Mouse (Mus musculus): ENCODE results near the gene Lhfpl2. TPM values are rescaled to one million over a fixed set of nuclear protein-coding genes. Genes with fewer than 3 reads are reported as not detected.

The Lhfpl2 gene
- total and polyA plus RNA-seq, 2 experiments from 2014 or later: 15.3 to 32.1 TPM

DNA sequence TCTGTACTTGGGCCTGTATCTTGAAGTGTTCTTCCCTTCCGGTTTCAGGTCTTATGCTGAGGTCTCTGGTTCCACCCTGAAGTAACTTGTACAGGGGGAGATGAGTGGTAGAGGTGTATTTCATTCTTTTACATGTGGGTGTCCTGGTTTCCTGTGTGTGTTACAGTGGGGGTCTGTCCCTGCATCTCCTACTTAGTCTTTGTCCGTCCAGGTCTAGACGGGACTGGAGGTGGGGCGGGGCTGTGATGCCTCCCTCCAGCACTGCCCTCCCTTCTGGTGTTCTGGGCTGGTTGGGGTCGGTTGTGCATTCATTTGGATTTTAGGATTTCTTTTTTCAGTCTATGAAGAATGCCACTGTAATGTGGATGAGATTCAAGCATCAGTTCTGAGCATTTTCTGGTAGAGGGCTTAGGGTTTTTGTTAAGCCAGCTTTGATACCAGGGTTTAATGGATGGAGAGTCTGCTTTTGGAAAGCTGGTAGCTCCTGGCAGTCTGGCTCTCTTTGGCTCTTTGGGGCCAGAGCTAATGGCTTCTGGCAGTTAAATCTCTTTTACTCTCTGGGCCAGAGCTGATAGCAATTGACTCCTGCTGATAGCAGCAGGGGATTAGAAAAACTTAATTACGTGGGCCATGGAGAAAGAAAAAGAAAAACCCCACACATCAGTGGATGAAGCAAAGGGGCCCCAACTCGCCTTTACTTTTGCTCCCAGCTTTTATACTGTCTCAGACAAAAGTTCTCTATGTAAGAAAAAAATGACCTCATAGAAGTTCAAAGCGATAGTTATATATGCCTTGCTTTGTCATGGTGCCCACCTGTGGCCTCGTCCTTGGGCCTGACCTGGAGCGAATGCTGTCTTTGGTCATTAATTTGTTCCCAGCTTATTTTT, 130.8 kb downstream of the Lhfpl2 start:
- WGBS: 31% methylated on average over 10 of the region's 10 CpGs
- Histone ChIP-seq H3K4me1 (ENCODE audit: insufficient read depth, low read length) (no peaks in the 10 kb centered on the region), H3K27ac (no peak overlapping the region), H3K27me3 (ENCODE audit: insufficient read depth, low read length) (no peaks in the 10 kb centered on the region), H3K4me2 (ENCODE audit: low read depth, low read length) (no peak overlapping the region), H3K9me3 (ENCODE audit: low read length) (no peaks in the 10 kb centered on the region), H3K9ac (replicated peaks; ENCODE audit: low read length) (no peak overlapping the region), H3K36me3 (ENCODE audit: insufficient read depth, low read length) (peaks cover 8% of the 10 kb centered on the region; the same call in 1 of the 2 replicates), H3K4me3 (ENCODE audit: low read length) (no peak overlapping the region)
- DNase-seq (ENCODE audit: low spot score): peak; percentile 58
- ATAC-seq: peak; percentile 30; the same call in 1 of the 2 replicates
- TF ChIP-seq CTCF (IDR thresholded peaks at IDR 0.05; ENCODE audit: low read depth): no peak

DNA sequence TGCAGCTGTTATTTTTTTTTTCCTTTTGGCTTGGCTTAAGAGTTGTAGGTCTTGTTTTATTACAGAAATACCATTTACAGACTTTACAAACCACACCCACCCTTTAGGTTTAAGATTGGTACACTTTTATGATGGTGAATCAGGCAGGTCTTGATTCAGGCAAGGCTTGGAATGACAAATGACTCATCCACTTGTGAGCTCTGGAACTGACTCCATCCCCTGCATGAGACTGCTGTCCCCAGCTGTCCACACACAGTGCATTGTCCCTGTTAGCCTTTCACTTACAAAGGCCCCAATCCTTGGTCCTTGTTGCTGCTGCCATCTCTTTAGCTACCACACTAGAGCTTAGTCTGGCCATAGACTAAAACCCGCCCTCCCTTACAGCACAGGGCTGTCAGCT, 132.8 kb downstream of the Lhfpl2 start:
- ATAC-seq (no peak), DNase-seq (ENCODE audit: low spot score) (no peak)
- 92% methylated on average over 1 of the region's 1 CpGs for WGBS
- no peak for TF ChIP-seq CTCF (IDR thresholded peaks at IDR 0.05; ENCODE audit: low read depth)
- Histone ChIP-seq H3K36me3 (ENCODE audit: insufficient read depth, low read length) (peaks cover 8% of the 10 kb centered on the region; the same call in 1 of the 2 replicates), H3K27me3 (ENCODE audit: insufficient read depth, low read length) (no peaks in the 10 kb centered on the region), H3K4me1 (ENCODE audit: insufficient read depth, low read length) (no peaks in the 10 kb centered on the region), H3K9ac (replicated peaks; ENCODE audit: low read length) (no peak overlapping the region), H3K9me3 (ENCODE audit: low read length) (no peaks in the 10 kb centered on the region), H3K27ac (no peak overlapping the region), H3K4me3 (ENCODE audit: low read length) (no peak overlapping the region), H3K4me2 (ENCODE audit: low read depth, low read length) (no peak overlapping the region)

- ATAC-seq: no peak
- WGBS: 89% methylated on average over 4 of the region's 4 CpGs
- H3K9ac ChIP-seq (replicated peaks; ENCODE audit: low read length): no peak overlapping the region
Observed at GRCm38 (mm10) chr13:94193227-94193626, 135.6 kb downstream of the Lhfpl2 start.

DNA sequence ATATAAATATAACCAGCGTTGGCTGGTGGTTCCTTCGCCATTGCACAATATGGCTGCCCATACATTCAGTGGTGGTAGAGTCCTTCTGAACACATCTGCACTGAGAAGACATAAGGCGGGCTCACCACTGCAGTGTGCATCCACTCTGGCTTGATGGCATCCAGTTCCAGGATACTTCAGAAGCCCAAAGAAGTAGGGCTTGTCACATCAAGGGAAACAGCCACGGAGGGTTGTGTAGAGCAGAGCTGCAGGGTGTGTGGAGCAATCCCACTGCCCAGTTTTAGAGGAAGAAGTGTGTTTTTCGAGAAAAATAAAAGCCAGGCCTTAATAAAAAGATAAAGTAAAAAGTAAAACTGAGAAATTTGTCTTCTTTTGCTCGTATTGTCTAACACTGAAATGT, 141.0 kb downstream of the Lhfpl2 start:
- H3K9ac ChIP-seq (replicated peaks; ENCODE audit: low read length): no peak overlapping the region
- no peak for TF ChIP-seq CTCF (IDR thresholded peaks at IDR 0.05; ENCODE audit: low read depth)
- no peak overlapping the region for H3K27ac ChIP-seq
- no peak overlapping the region for H3K4me2 ChIP-seq (ENCODE audit: low read depth, low read length)
- ATAC-seq (no peak), DNase-seq (ENCODE audit: low spot score) (no peak)
- WGBS: 93% methylated on average over 6 of the region's 6 CpGs
- no peaks in the 10 kb centered on the region for H3K9me3 ChIP-seq (ENCODE audit: low read length)
- no peak overlapping the region for H3K4me3 ChIP-seq (ENCODE audit: low read length)
- H3K4me1 ChIP-seq (ENCODE audit: insufficient read depth, low read length): no peaks in the 10 kb centered on the region
- no peaks in the 10 kb centered on the region for H3K27me3 ChIP-seq (ENCODE audit: insufficient read depth, low read length)
- 0 out of 2 replicates have a peak, but pooled peaks cover 4% of the 10 kb centered on the region for H3K36me3 ChIP-seq (ENCODE audit: insufficient read depth, low read length)

More at GRCm38 (mm10) chr13:94193227-94193626, 135.6 kb downstream of the Lhfpl2 start:
- no peaks in the 10 kb centered on the region for H3K4me1 ChIP-seq (ENCODE audit: insufficient read depth, low read length)
- H3K36me3 ChIP-seq (ENCODE audit: insufficient read depth, low read length): peaks cover 12% of the 10 kb centered on the region; the same call in 1 of the 2 replicates
- H3K9me3 ChIP-seq (ENCODE audit: low read length): no peaks in the 10 kb centered on the region
- no peak overlapping the region for H3K4me3 ChIP-seq (ENCODE audit: low read length)
- no peak for DNase-seq (ENCODE audit: low spot score)
- no peak overlapping the region for H3K27ac ChIP-seq
- no peak overlapping the region for H3K4me2 ChIP-seq (ENCODE audit: low read depth, low read length)
- no peak for TF ChIP-seq CTCF (IDR thresholded peaks at IDR 0.05; ENCODE audit: low read depth)
- H3K27me3 ChIP-seq (ENCODE audit: insufficient read depth, low read length): no peaks in the 10 kb centered on the region

DNA sequence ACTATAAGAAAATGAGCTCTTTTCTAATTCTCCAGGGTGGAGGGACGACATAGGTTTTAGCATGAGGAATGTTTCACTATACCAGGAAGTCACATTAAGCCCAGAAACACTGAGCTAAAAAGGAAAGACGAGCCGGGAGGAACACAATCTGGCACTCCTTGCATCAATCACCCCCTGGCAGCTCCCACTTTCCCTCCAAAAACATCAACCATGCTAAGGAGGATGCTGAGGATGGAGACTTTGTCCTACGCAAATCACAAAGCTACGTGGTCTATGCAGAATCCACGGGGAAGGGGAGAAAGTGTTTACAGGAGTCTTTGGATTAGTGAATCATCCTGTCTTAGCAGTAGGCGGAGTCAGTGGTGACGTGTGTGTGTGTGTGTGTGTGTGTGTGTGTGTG, 142.2 kb downstream of the Lhfpl2 start:
- H3K27me3 ChIP-seq (ENCODE audit: insufficient read depth, low read length): no peaks in the 10 kb centered on the region
- 68% methylated on average over 8 of the region's 8 CpGs for WGBS
- H3K4me3 ChIP-seq (ENCODE audit: low read length): no peak overlapping the region
- DNase-seq (ENCODE audit: low spot score): no peak
- no peak overlapping the region for H3K27ac ChIP-seq
- no peaks in the 10 kb centered on the region for H3K4me1 ChIP-seq (ENCODE audit: insufficient read depth, low read length)
- H3K36me3 ChIP-seq (ENCODE audit: insufficient read depth, low read length): 0 out of 2 replicates have a peak, but pooled peaks cover 4% of the 10 kb centered on the region
- no peak for TF ChIP-seq CTCF (IDR thresholded peaks at IDR 0.05; ENCODE audit: low read depth)
- no peak overlapping the region for H3K9ac ChIP-seq (replicated peaks; ENCODE audit: low read length)
- H3K9me3 ChIP-seq (ENCODE audit: low read length): no peaks in the 10 kb centered on the region
- no peak overlapping the region for H3K4me2 ChIP-seq (ENCODE audit: low read depth, low read length)
- no peak for ATAC-seq

DNA sequence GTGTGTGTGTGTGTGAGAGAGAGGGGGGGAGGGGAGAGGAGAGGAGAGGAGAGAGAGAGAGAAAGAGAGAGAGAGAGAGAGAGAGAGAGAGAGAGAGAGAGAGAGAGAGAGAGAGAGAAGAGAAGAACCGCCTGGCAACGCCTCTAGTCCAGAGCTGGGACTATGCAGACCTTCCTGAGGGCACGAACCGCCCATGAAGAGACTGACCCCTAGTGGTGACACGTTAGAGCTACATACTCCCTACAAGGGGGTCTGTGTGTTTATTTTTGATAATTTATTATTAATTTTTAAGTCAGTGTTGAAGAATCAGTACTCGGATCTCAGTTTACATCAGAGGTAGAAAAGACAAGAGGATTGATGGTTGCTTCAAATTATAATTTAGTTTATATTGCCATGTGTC, 147.6 kb downstream of the Lhfpl2 start:
- ATAC-seq (peak; percentile 85; the same call in 1 of the 2 replicates), DNase-seq (ENCODE audit: low spot score) (peak; percentile 84)
- 8% methylated on average over 6 of the region's 6 CpGs for WGBS
- Histone ChIP-seq H3K27me3 (ENCODE audit: insufficient read depth, low read length) (no peaks in the 10 kb centered on the region), H3K27ac (no peak overlapping the region), H3K9me3 (ENCODE audit: low read length) (no peaks in the 10 kb centered on the region), H3K36me3 (ENCODE audit: insufficient read depth, low read length) (peaks cover 7% of the 10 kb centered on the region; the same call in 1 of the 2 replicates), H3K4me1 (ENCODE audit: insufficient read depth, low read length) (no peaks in the 10 kb centered on the region), H3K4me3 (ENCODE audit: low read length) (no peak overlapping the region), H3K9ac (replicated peaks; ENCODE audit: low read length) (no peak overlapping the region), H3K4me2 (ENCODE audit: low read depth, low read length) (no peak overlapping the region)
- TF ChIP-seq CTCF (IDR thresholded peaks at IDR 0.05; ENCODE audit: low read depth): peak; percentile 87

GRCm38 (mm10) chr13:94207973-94208372, 150.4 kb downstream of the Lhfpl2 start:
- ATAC-seq (no peak), DNase-seq (ENCODE audit: low spot score) (no peak)
- Histone ChIP-seq H3K27me3 (ENCODE audit: insufficient read depth, low read length) (no peaks in the 10 kb centered on the region), H3K27ac (no peak overlapping the region), H3K4me1 (ENCODE audit: insufficient read depth, low read length) (no peaks in the 10 kb centered on the region), H3K4me3 (ENCODE audit: low read length) (no peak overlapping the region), H3K9me3 (ENCODE audit: low read length) (no peaks in the 10 kb centered on the region), H3K9ac (replicated peaks; ENCODE audit: low read length) (no peak overlapping the region), H3K4me2 (ENCODE audit: low read depth, low read length) (no peak overlapping the region), H3K36me3 (ENCODE audit: insufficient read depth, low read length) (peaks cover 7% of the 10 kb centered on the region; the same call in 1 of the 2 replicates)
- TF ChIP-seq CTCF (IDR thresholded peaks at IDR 0.05; ENCODE audit: low read depth): no peak
- WGBS: 97% methylated on average over 16 of the region's 16 CpGs

All from hindbrain, postnatal 0 days (tissue).